Mouse (Mus musculus) megakaryocyte, embryonic 14.5 days (primary cell): ENCODE results near the gene Nmral1. TPM values are rescaled to one million over a fixed set of nuclear protein-coding genes. Genes with fewer than 3 reads are reported as not detected.

Source experiments
- H3K27me3 ChIP-seq: replicated peaks from 2 replicates; pipeline ENCODE3; 2012; ENCODE audit warnings: inconsistent platforms
- H3K36me3 ChIP-seq: replicated peaks from 2 replicates; pipeline ENCODE3; 2012; ENCODE audit warnings: low read length, inconsistent platforms, mixed read lengths
- H3K4me1 ChIP-seq: 2 replicates; pipeline ENCODE4 v1.6.1; 2012; ENCODE audit warnings: inconsistent platforms
- H3K4me3 ChIP-seq: replicated peaks from 2 replicates; pipeline ENCODE3; 2012; ENCODE audit warnings: moderate library complexity, mild to moderate bottlenecking, inconsistent platforms
- H3K9me3 ChIP-seq: 2 replicates; pipeline ENCODE4 v1.6.1; 2012; ENCODE audit warnings: inconsistent platforms
- FLI1 ChIP-seq: IDR thresholded peaks from 2 replicates; pipeline ENCODE4 v1.6.1; 2012; ENCODE audit warnings: low read length, inconsistent platforms, mixed read lengths
- GATA1 ChIP-seq: IDR thresholded peaks from 3 replicates; pipeline ENCODE4 v1.6.1; 2012; ENCODE audit warnings: mixed read lengths, low read length, inconsistent platforms, borderline replicate concordance
- polyA plus RNA-seq: library from polyadenylated mRNA; stranded (reverse); fragments of >175 nt; gene quantifications from 2 replicates; pipeline ENCODE4 v1.2.3, GENCODE M21; 2012; ENCODE audit warnings: low replicate concordance; ENCODE audit not compliant: insufficient read depth

Gene Nmral1
- polyA plus RNA-seq, 1 experiment, result 3.2 TPM

DNA sequence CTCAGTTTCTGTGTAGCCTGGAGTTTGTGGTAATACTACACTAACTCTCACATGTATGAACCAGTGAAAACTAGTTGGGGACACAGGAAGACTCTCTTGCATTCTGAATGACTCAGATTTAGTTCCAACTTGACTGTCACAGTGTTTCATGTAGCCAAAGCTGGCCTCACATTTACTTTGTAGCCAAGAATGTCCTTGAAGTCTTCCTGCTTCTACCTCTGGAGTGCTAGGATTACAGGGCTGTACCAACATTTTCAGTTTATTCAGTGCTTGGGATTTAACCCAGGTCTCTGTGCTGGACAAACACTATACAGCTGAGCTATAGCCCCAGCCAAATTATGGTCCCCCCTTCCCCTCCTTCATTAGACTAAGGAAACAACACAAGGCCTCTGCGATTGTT lies 23.0 kb upstream of the Nmral1 start:
- peaks cover 21% of the 10 kb centered on the region for H3K36me3 ChIP-seq
- TF ChIP-seq GATA1 (no peak), FLI1 (no peak)
- H3K4me3 ChIP-seq, result no peak overlapping the region
- H3K4me1 ChIP-seq, result peaks cover 3% of the 10 kb centered on the region; the same call in 1 of the 2 replicates
- peaks cover 8% of the 10 kb centered on the region; the same call in 1 of the 2 replicates for H3K9me3 ChIP-seq
- H3K27me3 ChIP-seq, result no peaks in the 10 kb centered on the region

DNA sequence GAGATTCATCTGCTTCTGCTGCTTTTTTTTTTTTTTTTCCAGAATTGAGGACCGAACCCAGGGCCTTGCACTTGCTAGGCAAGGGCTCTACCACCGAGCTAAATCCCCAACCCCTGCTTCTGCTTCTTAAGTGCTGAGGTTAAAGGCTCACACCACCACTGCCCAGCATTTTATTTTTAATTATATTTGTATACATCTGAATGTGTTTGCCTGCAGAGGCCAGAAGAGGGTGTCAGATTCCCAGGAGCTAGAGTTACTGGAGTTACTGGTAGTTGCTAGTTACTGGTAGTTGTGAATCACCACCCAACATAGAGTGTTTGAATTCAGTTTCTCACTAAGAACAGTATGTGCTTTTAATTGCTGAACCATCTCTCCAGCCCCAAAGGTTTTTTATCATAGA lies 20.8 kb upstream of the Nmral1 start:
- TF ChIP-seq FLI1, result no peak
- TF ChIP-seq GATA1, result no peak
- H3K9me3 ChIP-seq, result peaks cover 8% of the 10 kb centered on the region; the same call in 1 of the 2 replicates
- H3K36me3 ChIP-seq, result peaks cover 27% of the 10 kb centered on the region
- H3K27me3 ChIP-seq, result no peaks in the 10 kb centered on the region
- H3K4me3 ChIP-seq, result no peak overlapping the region
- peaks cover 24% of the 10 kb centered on the region for H3K4me1 ChIP-seq

DNA sequence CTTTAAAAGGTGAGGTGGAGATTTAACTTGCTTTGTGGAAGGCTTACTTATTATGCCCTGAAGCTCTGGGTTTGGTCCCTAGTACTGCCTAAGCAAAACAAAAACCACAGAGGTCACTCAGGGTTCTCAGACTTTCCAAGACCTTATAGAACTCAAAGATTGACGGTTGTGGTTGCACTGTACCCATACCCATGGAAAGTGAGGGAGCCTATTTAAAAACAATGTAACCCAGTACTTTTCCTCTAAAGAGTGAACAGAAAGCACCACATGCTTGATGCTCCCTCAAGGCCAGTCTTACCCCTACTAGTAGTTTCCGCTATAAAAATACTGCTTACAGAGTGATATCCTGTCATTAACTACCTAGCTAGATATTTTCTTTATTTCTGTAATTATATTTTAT lies 17.1 kb upstream of the Nmral1 start:
- Histone ChIP-seq H3K4me3 (no peak overlapping the region), H3K4me1 (peaks cover 30% of the 10 kb centered on the region), H3K36me3 (peaks cover 8% of the 10 kb centered on the region), H3K27me3 (no peaks in the 10 kb centered on the region), H3K9me3 (no peaks in the 10 kb centered on the region)
- TF ChIP-seq FLI1, result no peak
- no peak for TF ChIP-seq GATA1

DNA sequence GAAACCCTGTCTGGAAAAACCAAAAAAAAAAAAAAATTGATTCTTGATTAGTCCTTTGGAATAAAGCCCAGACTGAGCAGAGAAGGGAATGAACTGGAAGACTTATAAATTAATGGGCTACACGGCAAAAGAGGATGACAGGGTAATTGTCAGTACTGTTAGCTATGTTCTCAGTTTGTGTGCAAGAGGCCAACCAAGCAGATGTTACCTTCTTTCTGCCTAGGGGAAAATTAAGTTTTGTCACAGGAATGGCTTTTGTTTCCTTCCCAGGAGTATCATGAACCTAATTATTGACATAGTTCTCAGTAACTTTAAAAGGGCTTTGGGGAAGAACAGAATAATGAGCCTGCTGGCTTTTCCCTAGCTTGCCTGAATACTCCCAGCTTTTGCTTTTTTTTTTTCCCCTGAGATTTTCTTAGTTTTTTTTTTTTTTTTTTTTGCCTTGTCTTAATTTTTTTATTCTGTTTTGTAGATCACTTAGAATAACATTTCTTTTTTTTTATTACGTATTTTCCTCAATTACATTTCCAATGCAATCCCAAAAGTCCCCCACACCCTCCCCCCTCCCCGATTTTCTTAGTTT lies 11.7 kb upstream of the Nmral1 start:
- peaks cover 45% of the 10 kb centered on the region for H3K4me1 ChIP-seq

DNA sequence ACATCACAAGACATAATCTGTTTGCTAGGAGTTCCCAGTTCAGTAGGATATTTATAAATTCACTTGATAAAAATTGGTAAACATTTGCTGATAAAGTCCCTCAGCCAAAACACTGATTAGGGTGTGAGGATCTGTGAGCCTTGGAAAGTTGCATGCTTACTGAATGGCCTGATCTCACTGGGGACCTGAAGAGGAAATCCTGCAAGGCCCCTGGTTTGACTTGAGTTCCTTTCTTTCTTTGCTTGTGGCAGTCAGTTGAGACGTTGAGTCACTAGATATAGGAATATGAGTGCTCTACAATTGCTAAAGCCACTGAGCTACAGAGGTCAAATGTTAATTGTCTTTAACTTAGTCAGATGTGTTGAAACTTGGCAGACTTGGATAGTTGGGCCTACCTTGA lies 8.8 kb upstream of the Nmral1 start:
- TF ChIP-seq FLI1 (no peak), GATA1 (no peak)
- Histone ChIP-seq H3K36me3 (no peaks in the 10 kb centered on the region), H3K9me3 (no peaks in the 10 kb centered on the region), H3K27me3 (no peaks in the 10 kb centered on the region), H3K4me3 (peak overlapping the region; percentile 70), H3K4me1 (peaks cover 50% of the 10 kb centered on the region)

More for the DNA sequence above, 11.7 kb upstream of the Nmral1 start:
- Histone ChIP-seq H3K9me3 (no peaks in the 10 kb centered on the region), H3K27me3 (no peaks in the 10 kb centered on the region), H3K36me3 (peaks cover 6% of the 10 kb centered on the region), H3K4me3 (no peak overlapping the region)
- TF ChIP-seq GATA1 (no peak), FLI1 (no peak)

DNA sequence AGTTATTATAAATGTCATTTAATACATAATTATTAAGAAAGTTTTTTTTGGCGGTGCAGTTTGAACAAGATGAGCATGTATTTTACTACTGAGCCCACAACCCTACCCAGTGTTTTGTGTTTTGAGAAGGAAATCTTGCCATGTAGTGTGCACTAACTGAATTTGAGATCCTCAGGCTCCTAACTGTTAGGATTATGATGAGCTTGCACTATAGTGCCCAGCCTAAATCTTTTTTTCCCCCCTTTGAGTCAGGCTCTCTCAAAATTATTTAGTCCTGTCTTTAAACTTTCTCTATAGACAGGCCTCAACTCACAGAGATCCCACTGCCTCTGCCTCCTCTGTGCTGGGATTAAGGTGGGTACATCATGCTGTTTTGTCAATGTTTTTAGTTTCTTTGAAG lies 8.4 kb upstream of the Nmral1 start:
- H3K4me3 ChIP-seq, result peak overlapping the region; percentile 100
- no peaks in the 10 kb centered on the region for H3K9me3 ChIP-seq
- no peaks in the 10 kb centered on the region for H3K36me3 ChIP-seq
- TF ChIP-seq FLI1 (no peak), GATA1 (no peak)
- H3K27me3 ChIP-seq, result no peaks in the 10 kb centered on the region
- H3K4me1 ChIP-seq, result peaks cover 54% of the 10 kb centered on the region

DNA sequence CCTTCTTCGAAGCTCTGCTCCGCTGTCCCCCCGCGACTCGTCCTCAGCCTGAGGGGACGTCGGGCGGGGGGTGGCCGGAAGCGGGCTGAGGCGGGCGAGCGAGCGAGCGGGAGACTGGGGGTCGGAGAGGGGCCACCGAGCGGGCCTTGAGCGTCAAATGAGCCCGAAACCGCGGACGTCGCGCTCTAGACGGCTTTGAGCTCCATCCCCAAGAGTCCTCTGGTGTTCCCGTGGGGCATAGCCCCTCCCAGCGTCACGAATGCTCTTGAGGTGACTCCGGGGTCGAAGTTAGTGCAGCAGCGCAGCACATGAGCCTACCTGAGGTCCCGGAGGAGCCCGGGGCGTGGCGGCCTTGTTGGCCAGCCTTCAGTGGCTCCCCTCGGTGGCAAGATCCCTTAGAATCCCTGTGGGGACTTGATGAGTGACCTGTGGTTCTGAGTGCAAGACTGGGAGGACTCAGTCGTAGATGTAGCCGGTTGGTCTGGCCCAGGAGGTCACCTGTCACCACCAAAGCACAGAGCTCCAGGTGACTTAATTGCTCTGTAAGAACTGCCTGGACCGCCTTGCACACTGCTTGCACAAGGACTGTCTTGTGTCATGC lies 7.5 kb upstream of the Nmral1 start:
- Histone ChIP-seq H3K36me3 (no peaks in the 10 kb centered on the region), H3K27me3 (no peaks in the 10 kb centered on the region), H3K4me3 (peak overlapping the region; percentile 100), H3K9me3 (no peaks in the 10 kb centered on the region), H3K4me1 (peaks cover 62% of the 10 kb centered on the region)
- TF ChIP-seq FLI1 (no peak), GATA1 (no peak)

DNA sequence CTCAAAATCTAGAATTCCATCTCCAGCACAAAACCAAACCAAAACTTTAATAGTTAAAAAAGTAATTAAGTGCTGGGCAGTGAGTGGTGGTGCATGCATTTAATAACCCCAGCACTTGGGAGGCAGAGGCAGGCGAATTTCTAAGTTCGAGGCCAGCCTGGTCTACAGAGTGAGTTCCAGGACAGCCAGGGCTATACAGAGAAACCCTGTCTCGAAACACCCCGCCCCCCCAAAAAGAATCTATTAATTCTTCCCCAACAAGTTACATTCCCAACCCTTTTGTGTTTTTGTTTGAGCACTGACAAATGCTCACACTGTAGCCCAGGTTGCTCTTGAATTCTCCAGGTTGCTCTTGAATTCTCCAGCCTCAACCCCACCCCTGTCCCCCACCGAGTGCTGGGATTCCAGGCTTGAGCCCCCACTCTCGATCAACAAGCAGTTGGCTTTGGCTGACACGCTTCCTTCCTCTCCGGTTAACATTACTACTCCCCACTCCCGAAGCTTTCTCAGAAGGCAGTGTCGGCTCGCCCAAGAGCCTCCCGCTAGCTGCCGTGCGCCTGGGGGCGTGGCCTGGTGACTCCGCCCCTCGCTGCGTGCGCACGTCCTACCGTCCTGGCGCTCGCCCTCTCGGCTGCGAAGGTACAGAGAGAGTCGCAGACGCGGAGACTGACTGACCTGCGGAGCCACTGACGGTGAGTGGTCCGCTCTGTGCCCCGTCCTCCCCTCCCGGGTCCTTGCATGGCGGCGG lies 6.8 kb upstream of the Nmral1 start, which contains the start of gene Hmox2:
Hmox2 (plus strand) TSS at position 582 of the 748 bp plus-strand sequence.
- Histone ChIP-seq H3K4me3 (peak within 1 kb of the TSS; percentile 100), H3K36me3 (no peaks in the 10 kb centered on the region), H3K4me1 (peaks cover 58% of the 10 kb centered on the region), H3K9me3 (no peaks in the 10 kb centered on the region), H3K27me3 (no peaks in the 10 kb centered on the region)
- TF ChIP-seq GATA1 (no peak), FLI1 (no peak)

DNA sequence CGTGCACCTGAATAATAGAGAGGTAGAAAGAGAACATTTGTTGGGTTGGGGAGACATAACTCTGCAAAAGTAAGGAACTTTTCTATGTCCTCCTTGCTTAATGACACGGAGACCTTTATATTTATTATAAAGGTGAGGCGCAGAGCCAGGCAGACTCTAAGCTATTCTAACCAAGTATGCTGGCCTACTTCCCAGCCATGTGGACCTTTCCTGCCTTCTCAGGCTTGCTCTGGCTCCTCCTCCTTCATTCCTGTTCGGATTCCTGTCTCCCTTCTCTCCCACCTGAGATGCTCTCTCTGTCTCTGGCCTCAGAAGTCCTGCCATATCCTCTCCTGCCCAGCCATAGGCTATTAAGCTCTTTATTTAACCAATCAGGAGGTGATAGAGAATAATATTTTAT lies 6.1 kb upstream of the Nmral1 start:
- Histone ChIP-seq H3K4me1 (peaks cover 54% of the 10 kb centered on the region), H3K4me3 (no peak overlapping the region), H3K9me3 (no peaks in the 10 kb centered on the region), H3K27me3 (no peaks in the 10 kb centered on the region), H3K36me3 (no peaks in the 10 kb centered on the region)
- TF ChIP-seq GATA1 (no peak), FLI1 (no peak)

DNA sequence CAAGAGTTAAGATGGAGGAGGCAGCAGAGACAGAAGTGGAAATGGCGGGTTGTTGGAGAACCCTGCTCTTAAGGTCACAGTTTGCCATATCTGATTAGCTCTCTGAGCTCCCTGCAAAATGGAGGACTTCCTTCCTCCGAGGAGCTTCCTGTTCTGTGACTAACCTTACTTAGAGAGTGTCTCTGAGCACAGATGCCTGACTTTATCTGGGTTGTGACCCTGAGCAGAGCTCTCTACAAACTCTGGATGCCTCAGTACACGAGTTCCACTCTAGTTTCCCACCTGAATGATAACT lies 3.7 kb upstream of the Nmral1 start:
- Histone ChIP-seq H3K4me1 (peaks cover 57% of the 10 kb centered on the region), H3K4me3 (peak overlapping the region; percentile 80), H3K36me3 (no peaks in the 10 kb centered on the region), H3K27me3 (no peaks in the 10 kb centered on the region), H3K9me3 (no peaks in the 10 kb centered on the region)
- TF ChIP-seq GATA1, result no peak; the same call in 2 of the 3 replicates
- no peak for TF ChIP-seq FLI1
